Mouse (Mus musculus) thymus, postnatal 25 days (tissue): ENCODE data around the gene Rara.
"Not testable (repeated sequence)": the region's sequence is repeated elsewhere in the genome, so short reads cannot be mapped to it uniquely, and the experiment has no call there.

ENCODE experiments used
- DNase-seq: peaks from one replicate; pipeline ENCODE4 v3.0.0; 2022

The Rara gene

DNA sequence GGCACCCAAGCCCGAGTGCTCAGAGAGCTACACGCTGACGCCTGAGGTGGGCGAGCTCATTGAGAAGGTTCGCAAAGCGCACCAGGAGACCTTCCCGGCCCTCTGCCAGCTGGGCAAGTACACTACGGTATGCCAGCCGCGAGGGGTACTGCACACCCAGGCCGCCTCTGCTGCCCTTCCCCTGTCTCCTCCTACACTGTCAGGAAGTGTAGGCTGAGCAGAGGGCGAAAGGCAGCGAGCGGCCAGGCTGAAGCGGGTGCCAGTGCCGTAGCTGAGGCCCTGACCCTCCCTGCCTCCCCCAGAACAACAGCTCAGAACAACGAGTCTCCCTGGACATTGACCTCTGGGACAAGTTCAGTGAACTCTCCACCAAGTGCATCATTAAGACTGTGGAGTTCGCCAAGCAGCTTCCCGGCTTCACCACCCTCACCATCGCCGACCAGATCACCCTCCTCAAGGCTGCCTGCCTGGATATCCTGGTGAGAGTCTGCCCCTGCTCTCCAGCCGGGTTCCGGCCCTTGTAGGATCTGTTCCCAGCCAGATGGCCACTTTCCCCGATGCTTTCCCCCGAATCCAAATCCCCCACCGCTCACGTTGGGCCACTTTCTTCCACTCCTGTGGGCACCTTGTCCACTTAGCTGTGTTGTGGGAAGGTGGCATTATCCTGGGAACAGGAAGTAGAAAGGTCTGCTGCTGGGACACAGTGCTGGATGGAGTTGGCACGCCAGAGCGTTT lies 42.7 kb downstream of the Rara start:
- no peak for DNase-seq

DNA sequence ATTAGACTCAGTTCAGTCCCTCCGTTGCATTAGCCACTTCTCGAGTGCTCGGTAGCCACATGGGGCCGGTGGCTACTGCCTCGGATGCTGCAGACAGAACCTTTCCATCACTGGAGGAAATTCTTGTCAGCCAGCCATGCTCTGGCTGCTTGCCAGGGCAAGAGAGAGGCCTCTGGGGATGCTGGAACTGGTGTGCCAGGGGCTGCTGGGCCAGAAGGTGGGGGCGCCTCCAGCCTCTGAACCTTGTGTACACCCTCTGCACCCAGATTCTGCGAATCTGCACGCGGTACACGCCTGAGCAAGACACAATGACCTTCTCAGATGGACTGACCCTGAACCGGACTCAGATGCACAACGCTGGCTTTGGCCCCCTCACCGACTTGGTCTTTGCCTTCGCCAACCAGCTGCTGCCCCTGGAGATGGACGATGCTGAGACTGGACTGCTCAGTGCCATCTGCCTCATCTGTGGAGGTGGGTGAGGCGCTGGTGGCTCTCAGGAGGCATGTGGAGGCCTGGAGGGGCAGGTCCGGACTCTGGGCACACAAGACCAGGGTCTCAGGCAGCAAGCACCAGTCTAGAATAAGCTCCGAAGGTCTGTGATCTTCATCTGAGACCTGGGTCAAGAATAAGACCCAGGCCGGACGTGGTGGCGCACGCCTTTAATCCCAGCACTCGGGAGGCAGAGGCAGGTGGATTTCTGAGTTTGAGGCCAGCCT lies 43.9 kb downstream of the Rara start:
- peak; percentile 14 for DNase-seq

DNA sequence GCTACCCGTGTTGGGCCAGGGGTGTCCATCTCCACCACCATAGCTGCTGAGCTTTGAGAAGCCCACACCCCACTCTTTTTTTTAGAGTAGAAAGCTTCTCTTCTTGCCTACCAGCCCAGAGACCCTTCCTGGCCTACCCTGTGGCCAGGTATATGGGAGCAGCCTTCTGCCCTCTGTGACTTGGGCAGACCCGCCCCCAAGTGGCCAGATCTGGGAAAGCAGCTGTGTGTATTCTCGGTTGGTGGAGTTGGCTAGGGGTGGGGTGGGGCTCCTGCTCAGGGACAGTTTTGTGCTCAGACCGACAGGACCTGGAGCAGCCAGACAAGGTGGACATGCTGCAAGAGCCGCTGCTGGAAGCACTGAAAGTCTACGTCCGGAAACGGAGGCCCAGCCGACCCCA lies 44.6 kb downstream of the Rara start:
- peak; percentile 92 for DNase-seq

DNA sequence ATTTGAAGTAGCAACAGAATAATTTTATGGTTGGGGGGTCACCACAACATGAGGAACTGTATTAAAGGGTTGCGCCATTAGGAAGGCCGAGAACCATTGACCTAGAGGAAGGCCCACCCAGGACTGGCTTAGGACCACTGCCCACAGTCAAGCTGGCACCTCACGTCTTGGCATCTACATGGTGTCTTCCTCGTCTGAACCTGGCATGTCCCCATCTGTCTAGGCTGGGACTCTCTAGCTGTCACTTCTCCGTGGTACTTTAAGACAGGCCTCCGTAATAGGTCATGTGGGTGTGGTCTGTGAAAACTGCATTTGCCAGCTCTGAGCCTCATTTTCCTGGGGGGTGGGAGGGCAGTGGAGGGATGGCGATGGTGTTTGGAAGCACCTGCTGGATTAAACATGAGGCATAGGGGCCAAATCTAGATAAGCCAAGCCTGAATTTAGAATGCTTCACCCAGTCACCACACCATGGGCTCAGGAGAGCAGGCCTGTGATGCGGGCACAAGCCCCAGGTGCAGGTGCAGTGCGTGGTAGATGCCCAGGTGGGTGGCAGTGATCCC lies 45.3 kb downstream of the Rara start:
- no peak for DNase-seq

DNA sequence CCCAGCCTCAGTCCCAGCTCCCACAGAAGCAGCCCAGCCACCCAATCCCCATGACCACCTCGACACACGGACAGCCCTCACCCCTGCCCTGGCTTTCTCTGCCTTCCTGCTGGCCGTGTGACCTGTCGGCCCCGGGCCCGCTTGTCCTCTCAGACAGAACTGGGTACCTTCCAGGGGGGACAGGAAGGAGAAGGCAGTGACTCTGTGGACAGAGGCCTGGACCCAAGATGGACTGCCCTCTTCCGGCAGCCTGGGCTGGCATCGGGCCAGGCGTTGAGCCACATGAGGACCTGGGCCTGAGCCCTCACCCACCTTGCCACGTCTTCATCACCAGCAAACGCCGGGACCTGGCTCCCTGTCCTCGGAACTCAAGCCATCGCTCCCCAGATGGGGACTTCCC lies 46.0 kb downstream of the Rara start:
- no peak for DNase-seq

- DNase-seq: no peak
These were observed 46.6 kb downstream of the Rara start for GRCm38 (mm10) chr11:98974213-98974612.

- peak; percentile 76 for DNase-seq
These were observed 47.5 kb downstream of the Rara start for GRCm38 (mm10) chr11:98974871-98975719.

GRCm38 (mm10) chr11:98978526-98979148 lies 51.0 kb downstream of the Rara start:
- no peak for DNase-seq

- no peak for DNase-seq
These were observed 51.7 kb downstream of the Rara start for GRCm38 (mm10) chr11:98979356-98979755.

DNA sequence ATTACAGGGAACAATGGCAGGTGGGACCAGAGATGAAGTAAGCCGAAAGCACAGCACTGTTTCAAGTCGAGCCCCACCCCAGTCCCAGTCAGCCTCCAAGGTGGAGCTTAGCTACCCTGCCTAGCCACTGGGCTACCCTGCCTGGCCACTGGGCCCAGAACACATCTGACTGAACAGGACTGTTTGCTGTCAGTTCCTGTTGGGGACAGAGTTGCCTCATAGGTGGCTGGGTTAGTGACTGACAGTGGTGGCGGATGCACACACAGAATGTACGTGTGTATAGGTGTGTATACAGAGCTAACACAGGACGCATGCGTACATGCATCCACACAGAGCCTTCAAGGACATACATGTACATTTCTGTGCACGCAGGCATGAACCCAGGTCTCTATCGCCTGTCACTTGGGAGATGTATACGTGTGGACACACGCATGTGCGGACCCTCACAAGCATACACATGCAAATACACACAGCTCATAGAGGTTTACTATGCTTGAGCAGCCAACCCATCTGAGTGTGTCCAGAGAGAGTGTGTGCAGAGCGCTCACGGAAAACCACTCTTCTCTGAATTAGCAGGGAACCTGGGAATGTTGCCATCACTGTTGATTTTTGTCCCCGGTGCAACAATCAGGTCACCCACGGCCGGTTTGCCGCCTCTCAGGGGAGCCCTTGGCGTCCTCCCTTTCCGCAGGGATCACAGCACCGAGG lies 53.8 kb downstream of the Rara start:
- DNase-seq: no peak

DNA sequence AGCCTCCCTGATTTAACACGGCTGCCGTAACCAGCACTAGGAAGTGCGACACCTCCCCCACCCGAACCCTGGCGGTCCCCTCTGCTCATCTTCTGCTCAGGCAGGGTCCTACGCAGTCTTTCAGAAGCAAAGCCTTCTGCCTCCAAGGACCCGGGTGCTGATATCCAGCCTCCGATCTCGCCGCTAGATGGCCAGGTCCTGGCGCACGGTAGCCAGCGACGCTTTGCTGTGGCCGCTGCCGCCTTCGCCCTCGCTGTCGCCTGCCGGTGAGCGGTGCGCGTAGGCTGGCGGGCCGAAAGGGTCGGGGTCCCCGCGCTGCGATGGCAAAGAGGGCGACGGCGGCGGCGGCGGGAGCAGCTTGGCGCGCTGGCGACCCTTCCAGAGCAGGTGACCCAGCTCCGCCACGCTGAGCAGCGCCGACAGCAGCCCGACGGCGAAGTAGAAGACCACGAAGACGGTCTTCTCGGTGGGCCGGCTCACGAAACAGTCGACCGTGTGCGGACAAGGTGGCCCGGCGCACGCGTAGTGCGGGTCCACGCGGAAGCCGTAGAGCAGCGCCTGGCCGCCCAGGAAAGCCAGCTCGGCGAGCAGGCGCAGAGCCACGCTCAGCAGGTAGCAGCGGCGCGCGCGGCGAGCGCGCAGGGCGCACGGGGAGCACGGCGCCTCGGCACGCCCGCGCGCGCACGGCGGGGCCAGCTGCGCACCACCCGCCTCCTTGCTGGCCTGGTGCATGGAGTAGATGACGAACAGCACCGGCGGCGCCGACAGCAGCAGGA lies 54.6 kb downstream of the Rara start:
- DNase-seq: no peak

- DNase-seq: no peak
These were observed 55.1 kb downstream of the Rara start, which contains the start of gene Gjd3 for GRCm38 (mm10) chr11:98982773-98983133. TSS of gene Gjd3 (minus strand) at chr11:98983016.

DNA sequence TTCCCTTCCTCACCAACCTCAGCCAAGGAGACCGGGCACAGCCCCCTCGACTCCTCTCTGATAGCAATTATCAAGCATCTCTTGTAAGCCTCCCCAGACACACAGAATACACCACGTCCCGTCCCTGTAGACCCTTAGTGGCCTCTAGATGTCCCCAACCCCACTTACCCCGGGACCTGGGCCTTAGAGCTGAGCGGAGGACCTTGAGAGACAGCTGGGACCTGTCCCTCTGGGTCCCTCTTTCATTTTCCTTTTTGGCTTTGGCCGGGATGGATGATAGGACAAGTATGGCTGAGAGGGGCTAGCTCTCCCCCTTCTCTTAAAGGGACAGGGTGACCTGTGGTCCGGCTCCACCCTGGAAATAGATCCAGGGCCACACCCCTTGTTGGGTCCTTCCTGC lies 55.9 kb downstream of the Rara start:
- no peak for DNase-seq

DNA sequence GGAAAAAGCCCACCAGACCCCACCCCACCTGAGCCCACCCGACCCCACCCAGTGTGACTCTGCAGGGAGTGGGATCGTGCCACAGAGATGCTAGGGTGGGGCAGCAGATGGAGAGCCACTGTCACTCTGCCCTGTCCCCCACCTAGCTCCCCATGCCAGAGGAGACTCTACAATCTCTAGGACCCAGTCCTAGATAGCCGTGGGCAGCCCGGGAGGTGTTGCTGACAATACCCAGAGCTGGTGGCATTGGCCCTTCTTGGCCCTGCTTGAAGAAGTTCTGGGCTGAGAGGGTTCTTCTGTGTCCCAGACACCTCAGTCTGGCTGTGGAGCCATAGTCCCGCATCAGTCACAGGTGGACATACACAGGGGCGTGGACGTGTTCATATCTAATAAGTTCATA lies 57.9 kb downstream of the Rara start:
- no peak for DNase-seq

DNA sequence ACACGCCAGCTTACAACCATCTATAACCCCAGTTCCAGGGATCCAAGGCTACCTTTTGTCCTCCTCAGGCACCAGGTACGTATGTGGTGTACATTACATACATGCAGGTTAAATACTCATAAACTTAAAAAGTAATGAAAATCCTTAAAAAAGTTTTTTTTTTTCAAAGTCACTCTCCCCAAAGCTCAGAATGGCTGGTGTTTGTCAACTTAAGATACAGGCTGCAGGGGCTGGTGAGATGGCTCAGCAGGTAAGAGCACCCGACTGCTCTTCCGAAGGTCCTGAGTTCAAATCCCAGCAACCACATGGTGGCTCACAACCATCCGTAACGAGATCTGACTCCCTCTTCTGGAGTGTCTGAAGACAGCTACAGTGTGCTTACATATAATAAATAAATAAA lies 60.6 kb downstream of the Rara start:
- DNase-seq: not testable (repeated sequence)

DNA sequence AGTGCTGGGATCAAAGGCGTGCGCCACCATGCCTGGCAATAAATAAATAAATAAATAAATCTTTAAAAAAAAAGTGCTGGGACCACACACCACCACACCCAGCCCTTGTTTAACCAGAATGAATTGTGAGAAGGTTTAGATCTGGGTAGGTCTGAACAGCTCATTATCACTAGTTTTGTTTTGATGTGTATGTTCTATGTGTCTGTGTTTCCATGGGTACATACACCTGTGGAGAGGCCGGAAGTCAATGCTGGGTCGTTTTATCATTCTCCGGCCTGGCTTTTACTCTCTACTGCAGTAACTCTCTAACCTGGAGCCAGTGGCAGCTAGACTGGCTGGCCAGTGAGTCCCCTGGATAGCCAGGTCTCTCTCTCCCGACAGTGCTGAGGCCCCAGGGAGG lies 63.2 kb downstream of the Rara start:
- DNase-seq: no peak

GRCm38 (mm10) chr11:98995987-98996386 lies 68.4 kb downstream of the Rara start:
- no peak for DNase-seq

GRCm38 (mm10) chr11:98997659-98998058 lies 70.0 kb downstream of the Rara start:
- DNase-seq: no peak

- no peak for DNase-seq
These were observed 71.2 kb downstream of the Rara start for GRCm38 (mm10) chr11:98998776-98999175.

- no peak for DNase-seq
These were observed 71.6 kb downstream of the Rara start for GRCm38 (mm10) chr11:98999243-98999642.

- no peak for DNase-seq
These were observed 79.2 kb downstream of the Rara start for GRCm38 (mm10) chr11:99006788-99007187.
